Mouse (Mus musculus) intestine, embryonic 15.5 days (tissue): Measurements from ENCODE around the gene Dbil5. TPM values are rescaled to one million over a fixed set of nuclear protein-coding genes. Genes with fewer than 3 reads are reported as not detected.
"Not testable (repeated sequence)": the region's sequence is repeated elsewhere in the genome, so short reads cannot be mapped to it uniquely, and the experiment has no call there.

ENCODE experiments used
- ATAC-seq: fragments of 200-750 bp; cut with Nextera tagmentation; 2 replicates; pipeline ENCODE4 v1.8.0; 2017; ENCODE audit warnings: moderate TSS enrichment, moderate library complexity
- H3K27ac ChIP-seq: fragments of 300-500 bp; sonication (generic); 2 replicates; pipeline ENCODE4 v1.5.1; 2015; ENCODE audit warnings: mild to moderate bottlenecking, inconsistent platforms
- H3K27me3 ChIP-seq: fragments of 300-500 bp; sonication (generic); replicated peaks from 2 replicates; pipeline ENCODE4 v1.6.1; 2015; ENCODE audit warnings: inconsistent platforms
- H3K36me3 ChIP-seq: fragments of 300-500 bp; sonication (generic); 2 replicates; pipeline ENCODE4 v1.6.1; 2015; ENCODE audit warnings: inconsistent platforms
- H3K4me1 ChIP-seq: fragments of 300-500 bp; sonication (generic); replicated peaks from 2 replicates; pipeline ENCODE4 v1.6.1; 2015; ENCODE audit warnings: inconsistent platforms
- H3K4me2 ChIP-seq: fragments of 300-500 bp; sonication (generic); replicated peaks from 2 replicates; pipeline ENCODE4 v1.6.1; 2015; ENCODE audit warnings: mild to moderate bottlenecking, inconsistent platforms
- H3K4me3 ChIP-seq: fragments of 300-500 bp; sonication (generic); replicated peaks from 2 replicates; pipeline ENCODE4 v1.5.1; 2015; ENCODE audit warnings: inconsistent platforms
- H3K9ac ChIP-seq: fragments of 300-500 bp; sonication (generic); 2 replicates; pipeline ENCODE4 v1.6.1; 2015; ENCODE audit warnings: inconsistent platforms
- H3K9me3 ChIP-seq: fragments of 300-500 bp; sonication (generic); 2 replicates; pipeline ENCODE4 v1.6.1; 2016; ENCODE audit warnings: inconsistent platforms
- WGBS: fragments of 180-500 bp; shearing (Covaris S2); methylation state at CpG from one replicate; pipeline ENCODE4 v1.1.7; 2015; 5-methylcytosine and 5-hydroxymethylcytosine counted together
- polyA plus RNA-seq: library from polyadenylated mRNA; unstranded; fragments of >200 nt; fragmentation: Nextera tagmentation; extraction: Ambion mirVana; gene quantifications from 2 replicates; pipeline ENCODE4 v1.2.1, GENCODE M21; 2015

The Dbil5 gene
- polyA plus RNA-seq, 1 experiment from 2014 or later, result 1.2 TPM

DNA sequence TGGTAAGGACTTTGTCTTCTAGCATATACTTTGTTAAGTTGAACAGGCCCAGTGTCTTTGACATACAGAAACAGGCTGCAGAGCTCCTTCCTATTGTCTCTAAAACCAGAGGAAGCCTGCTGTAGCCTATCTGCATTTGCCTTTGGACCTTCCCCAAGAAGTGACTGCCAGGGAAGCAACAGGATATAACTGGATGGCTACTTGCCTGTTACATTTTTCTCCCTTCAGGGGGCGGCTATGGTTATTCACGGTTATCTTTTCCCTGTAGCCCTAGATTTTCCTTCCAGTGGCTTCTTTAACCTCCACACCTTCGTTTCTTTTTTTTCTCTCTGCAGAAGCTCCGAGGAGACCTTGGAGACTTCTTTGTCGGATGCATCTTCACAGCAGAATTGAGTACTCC is 10.6 kb upstream of the Dbil5 start:
- peaks cover 9% of the 10 kb centered on the region; the same call in 1 of the 2 replicates for H3K4me1 ChIP-seq
- no peak overlapping the region for H3K27ac ChIP-seq
- H3K4me3 ChIP-seq, result no peak overlapping the region
- peaks cover 34% of the 10 kb centered on the region for H3K36me3 ChIP-seq
- no peak for ATAC-seq
- 89% methylated on average over 5 of the region's 5 CpGs for WGBS
- no peak overlapping the region for H3K4me2 ChIP-seq
- H3K9me3 ChIP-seq, result no peaks in the 10 kb centered on the region
- no peaks in the 10 kb centered on the region for H3K27me3 ChIP-seq
- no peak overlapping the region for H3K9ac ChIP-seq

DNA sequence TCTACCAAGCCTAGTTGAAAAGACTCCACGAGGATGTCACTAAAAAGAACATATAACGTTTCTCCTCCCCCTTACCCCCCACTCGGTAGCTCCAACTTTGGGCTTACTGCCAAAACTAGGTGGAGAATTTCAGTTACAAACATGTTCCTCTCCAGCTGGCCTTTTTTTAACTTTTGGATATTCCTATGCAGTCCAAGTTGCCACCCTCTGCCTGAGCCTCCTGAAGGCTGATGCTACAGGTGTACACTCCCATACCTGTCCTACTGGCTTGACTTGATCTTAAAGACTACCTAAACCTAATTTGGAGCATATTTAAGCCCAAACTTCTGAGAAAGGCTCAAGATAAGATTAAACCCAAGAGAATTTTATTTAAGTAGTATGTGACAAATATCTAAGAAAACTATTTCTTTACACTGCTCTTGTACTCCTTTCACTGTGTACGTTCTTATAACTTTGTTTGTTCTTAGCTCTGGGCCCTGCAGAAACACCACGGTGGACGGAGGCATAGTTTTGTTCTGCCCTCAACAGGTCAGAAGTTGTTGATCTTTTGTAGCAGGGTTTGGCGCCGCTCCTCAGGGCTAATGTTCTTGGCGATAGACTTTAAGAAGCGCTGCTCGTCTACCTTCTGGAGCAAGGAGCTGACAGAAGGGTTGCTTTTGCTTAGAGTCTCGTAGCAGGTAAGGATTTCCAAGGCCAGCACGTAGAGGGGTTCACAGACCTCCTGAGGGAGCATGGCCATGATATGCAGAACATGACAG is 7.0 kb upstream of the Dbil5 start:
- H3K4me3 ChIP-seq, result no peak overlapping the region
- no peaks in the 10 kb centered on the region for H3K9me3 ChIP-seq
- H3K36me3 ChIP-seq, result peaks cover 42% of the 10 kb centered on the region
- H3K27me3 ChIP-seq, result no peaks in the 10 kb centered on the region
- peaks cover 4% of the 10 kb centered on the region; the same call in 1 of the 2 replicates for H3K4me1 ChIP-seq
- 75% methylated on average over 13 of the region's 13 CpGs for WGBS
- no peak for ATAC-seq
- no peak overlapping the region for H3K27ac ChIP-seq
- H3K4me2 ChIP-seq, result no peak overlapping the region
- H3K9ac ChIP-seq, result no peak overlapping the region

DNA sequence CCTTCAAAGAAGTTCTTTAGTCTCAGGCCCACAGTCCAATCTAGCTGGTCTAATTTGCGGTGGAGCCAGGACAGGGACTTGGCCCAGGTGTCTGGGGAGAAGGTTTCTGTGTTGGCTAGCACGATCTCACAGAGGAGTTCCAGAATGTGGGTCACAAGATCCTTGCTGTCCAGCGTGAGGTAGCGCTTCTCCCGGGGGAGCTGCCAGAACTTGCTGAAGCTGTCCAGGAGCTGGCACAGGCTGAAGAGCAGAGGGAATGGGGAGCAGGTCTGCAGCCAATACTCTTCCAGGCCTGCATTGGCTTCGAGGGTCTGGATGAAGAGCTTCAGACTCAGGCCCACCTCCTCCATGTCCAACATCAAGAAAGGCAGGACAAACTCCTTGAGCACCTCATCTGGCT is 5.8 kb upstream of the Dbil5 start:
- peaks cover 38% of the 10 kb centered on the region for H3K36me3 ChIP-seq
- not testable (repeated sequence) for ATAC-seq, H3K9me3 ChIP-seq, H3K4me3 ChIP-seq, H3K27ac ChIP-seq, H3K9ac ChIP-seq, H3K4me2 ChIP-seq, H3K27me3 ChIP-seq
- peaks cover 13% of the 10 kb centered on the region; the same call in 1 of the 2 replicates for H3K4me1 ChIP-seq
- WGBS, result 90% methylated on average over 5 of the region's 6 CpGs

DNA sequence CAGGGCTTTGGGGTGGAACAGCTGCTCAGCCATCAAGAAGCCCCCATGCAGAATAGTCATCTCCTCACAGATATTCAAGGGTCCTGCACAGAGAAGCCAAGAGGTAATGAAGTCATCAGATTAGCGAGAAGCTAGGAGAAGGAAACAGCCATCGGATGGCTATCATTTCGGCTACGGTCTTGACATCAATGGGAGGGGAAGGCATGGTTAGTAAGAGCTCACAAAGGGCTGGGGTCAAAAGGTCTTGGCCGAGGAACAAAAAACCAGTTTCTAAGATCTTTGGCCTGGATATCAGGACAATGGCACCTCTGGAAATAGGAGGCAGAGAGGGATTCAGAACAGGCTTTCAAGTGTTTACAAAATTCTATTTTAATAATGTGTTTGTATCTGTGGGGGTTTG is 3.6 kb upstream of the Dbil5 start:
- no peaks in the 10 kb centered on the region for H3K9me3 ChIP-seq

DNA sequence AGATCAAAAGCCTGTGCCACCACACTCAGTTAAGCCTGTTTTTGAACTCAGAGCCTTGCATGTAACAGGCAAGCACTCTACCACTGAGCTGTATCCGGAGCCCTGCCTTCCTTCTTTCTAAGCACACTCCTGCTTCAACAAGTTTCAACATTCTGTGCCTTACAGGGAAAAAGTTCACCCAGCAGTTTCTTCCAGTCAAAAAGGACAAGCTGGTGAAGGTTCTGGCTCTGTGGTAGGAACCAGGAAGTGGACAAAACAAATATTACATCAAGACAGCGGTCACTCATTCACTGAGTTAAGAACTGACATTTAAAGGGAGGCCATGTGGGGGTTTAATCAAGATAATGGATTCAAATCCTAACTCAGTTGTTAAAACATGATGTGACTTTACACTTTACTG is 2.4 kb upstream of the Dbil5 start:
- H3K9ac ChIP-seq, result no peak overlapping the region
- whole genome bisulfite sequencing, result 76% methylated on average over 2 of the region's 2 CpGs
- peaks cover 14% of the 10 kb centered on the region; the same call in 1 of the 2 replicates for H3K4me1 ChIP-seq
- H3K4me2 ChIP-seq, result no peak overlapping the region
- no peak for ATAC-seq
- no peak overlapping the region for H3K4me3 ChIP-seq
- H3K9me3 ChIP-seq, result no peaks in the 10 kb centered on the region
- H3K27me3 ChIP-seq, result no peaks in the 10 kb centered on the region
- no peak overlapping the region for H3K27ac ChIP-seq
- H3K36me3 ChIP-seq, result peaks cover 17% of the 10 kb centered on the region

More for the DNA sequence above, 3.6 kb upstream of the Dbil5 start:
- H3K4me1 ChIP-seq, result peaks cover 14% of the 10 kb centered on the region; the same call in 1 of the 2 replicates
- H3K27me3 ChIP-seq, result no peaks in the 10 kb centered on the region
- no peak overlapping the region for H3K4me2 ChIP-seq
- peaks cover 20% of the 10 kb centered on the region for H3K36me3 ChIP-seq
- H3K27ac ChIP-seq, result no peak overlapping the region
- no peak overlapping the region for H3K4me3 ChIP-seq
- no peak overlapping the region for H3K9ac ChIP-seq
- WGBS, result 87% methylated on average over 5 of the region's 5 CpGs
- no peak for ATAC-seq

DNA sequence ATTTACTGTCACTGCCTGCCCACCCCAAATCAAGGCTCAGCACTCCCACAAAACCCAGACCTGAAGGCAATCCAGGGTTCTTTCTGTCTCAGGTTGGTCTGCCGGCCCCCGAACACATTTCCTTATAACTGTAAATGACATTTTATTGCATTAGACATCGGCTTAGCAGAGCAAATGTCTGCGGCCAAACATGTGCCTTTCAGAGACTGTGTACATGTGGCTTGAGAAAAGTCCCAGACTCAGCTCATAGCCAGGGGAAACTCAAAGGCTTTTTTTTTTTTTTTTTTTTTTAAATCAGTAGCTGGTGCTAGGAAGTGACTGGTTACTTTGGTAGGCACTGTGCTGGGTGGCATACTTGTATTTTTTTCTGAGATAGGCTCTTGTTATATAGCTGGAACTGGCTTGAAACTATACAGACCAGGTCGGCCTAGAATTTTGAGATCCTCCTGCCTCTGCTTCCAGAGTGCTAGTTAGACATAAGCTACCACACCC is 1.3 kb upstream of the Dbil5 start:
- H3K27ac ChIP-seq, result peak overlapping the region; percentile 90; the same call in 1 of the 2 replicates
- WGBS, result 78% methylated on average over 5 of the region's 5 CpGs
- no peak overlapping the region for H3K9ac ChIP-seq
- no peak for ATAC-seq
- H3K4me2 ChIP-seq, result peak overlapping the region; percentile 75
- H3K9me3 ChIP-seq, result no peaks in the 10 kb centered on the region
- H3K4me3 ChIP-seq, result peak overlapping the region; percentile 84
- peaks cover 15% of the 10 kb centered on the region for H3K36me3 ChIP-seq
- no peaks in the 10 kb centered on the region for H3K27me3 ChIP-seq
- H3K4me1 ChIP-seq, result peaks cover 11% of the 10 kb centered on the region; the same call in 1 of the 2 replicates

DNA sequence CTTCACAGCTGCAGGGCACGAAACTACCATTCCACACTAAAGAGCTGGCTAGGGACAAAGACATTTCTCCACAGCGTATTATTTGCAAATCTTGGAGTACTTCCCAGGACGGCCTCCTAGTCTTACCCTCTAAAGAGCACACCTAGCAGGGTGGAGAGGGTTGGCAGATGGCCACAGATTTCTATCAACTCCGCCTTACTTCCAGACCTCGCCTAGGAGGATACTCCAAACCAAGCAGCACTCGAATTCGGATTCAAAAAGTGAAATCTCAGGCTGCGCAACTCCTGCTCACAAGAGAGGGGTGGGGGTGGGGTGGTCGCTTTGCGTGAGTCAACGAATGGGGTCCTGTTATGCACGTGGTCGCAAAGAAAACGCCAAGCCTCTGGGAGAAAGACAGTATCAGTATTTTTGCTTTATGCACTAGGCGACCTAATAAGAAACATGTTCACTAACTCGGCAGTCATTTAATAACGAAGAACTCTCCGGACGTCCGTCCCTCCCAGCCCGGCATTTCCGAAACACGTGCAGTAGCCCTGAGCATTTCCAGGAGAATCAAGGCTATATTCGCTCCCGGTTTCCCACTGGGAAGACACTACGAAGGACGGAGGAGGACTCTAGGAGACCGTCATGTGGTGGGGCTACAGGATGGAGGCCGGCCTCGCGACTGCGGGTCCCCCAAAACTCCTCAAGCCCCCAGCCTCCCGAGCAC is 573 bp upstream of the Dbil5 start:
- Histone ChIP-seq H3K36me3 (peaks cover 14% of the 10 kb centered on the region), H3K9me3 (no peaks in the 10 kb centered on the region), H3K4me2 (peak overlapping the region; percentile 75), H3K4me3 (peak overlapping the region; percentile 84), H3K9ac (peak overlapping the region; percentile 94), H3K27me3 (no peaks in the 10 kb centered on the region), H3K27ac (peak overlapping the region; percentile 90), H3K4me1 (peaks cover 11% of the 10 kb centered on the region; the same call in 1 of the 2 replicates)
- WGBS, result 2% methylated on average over 33 of the region's 33 CpGs
- ATAC-seq, result peak; percentile 4

DNA sequence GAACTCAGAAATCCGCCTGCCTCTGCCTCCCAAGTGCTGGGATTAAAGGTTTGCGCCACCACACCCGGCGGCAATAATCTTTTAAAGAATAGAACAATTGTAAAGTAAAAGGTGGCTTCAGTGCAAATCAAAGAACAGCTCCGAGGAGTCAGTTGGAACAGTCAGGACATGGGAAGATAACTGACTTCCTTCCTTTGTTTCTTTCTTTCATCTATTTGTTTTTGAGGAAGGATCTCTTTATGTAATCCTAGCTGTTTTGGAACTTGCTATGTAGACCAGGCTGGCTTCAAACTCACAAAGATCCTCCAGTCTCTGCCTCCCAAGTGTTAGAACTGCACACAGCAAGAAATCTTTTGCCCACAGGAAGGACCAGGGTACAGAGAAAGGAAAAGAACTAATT is 7.2 kb downstream of the Dbil5 start:
- Histone ChIP-seq H3K9ac (no peak overlapping the region), H3K27ac (no peak overlapping the region), H3K4me3 (no peak overlapping the region), H3K9me3 (no peaks in the 10 kb centered on the region), H3K36me3 (peaks cover 13% of the 10 kb centered on the region), H3K4me2 (no peak overlapping the region), H3K4me1 (no peaks in the 10 kb centered on the region), H3K27me3 (no peaks in the 10 kb centered on the region)
- ATAC-seq, result no peak
- WGBS, result 94% methylated on average over 5 of the region's 5 CpGs

DNA sequence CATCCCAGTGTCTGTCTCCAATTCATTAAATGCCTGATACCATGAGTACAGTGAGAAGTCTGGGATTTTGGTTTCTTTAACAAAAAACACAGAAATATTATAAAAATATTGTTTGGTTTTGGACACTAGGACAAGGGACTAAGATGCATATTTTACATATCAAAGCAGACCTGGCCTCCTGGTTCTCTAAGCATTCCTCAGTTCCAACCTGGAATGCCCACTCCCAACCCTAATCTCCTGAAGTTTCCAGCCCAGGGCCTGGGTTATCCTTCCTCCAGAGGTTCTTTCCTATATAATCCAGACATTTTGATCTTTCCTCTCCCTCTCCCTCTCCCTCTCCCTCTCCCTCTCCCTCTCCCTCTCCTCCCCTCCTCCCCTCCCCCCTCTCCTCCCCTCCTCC is 7.6 kb downstream of the Dbil5 start:
- Histone ChIP-seq H3K27ac (no peak overlapping the region), H3K4me3 (no peak overlapping the region), H3K27me3 (no peaks in the 10 kb centered on the region), H3K4me2 (no peak overlapping the region), H3K9ac (no peak overlapping the region), H3K9me3 (no peaks in the 10 kb centered on the region), H3K4me1 (no peaks in the 10 kb centered on the region), H3K36me3 (peaks cover 13% of the 10 kb centered on the region)
- no peak for ATAC-seq

DNA sequence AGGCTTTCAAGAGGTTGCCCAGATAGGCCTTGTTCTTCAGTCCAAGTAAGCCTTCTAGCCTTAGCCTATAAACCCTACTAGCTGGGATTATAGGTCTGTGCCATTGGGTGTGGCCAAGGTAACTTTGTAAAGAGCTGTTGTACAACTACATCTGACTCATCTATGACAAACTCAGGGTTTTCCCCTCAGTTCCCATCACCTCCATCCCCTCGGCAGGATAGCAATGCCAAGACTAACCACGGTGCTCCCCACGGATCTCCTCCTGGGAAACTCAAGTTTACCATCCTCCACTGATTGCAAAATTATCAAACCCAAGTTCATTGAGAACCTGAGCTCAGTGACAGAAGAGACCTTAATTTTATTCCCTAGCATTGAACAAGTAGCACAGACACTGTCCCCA is 18.7 kb downstream of the Dbil5 start:
- Histone ChIP-seq H3K27me3 (no peaks in the 10 kb centered on the region), H3K9ac (no peak overlapping the region), H3K27ac (no peak overlapping the region), H3K4me1 (no peaks in the 10 kb centered on the region), H3K4me2 (no peak overlapping the region), H3K36me3 (peaks cover 33% of the 10 kb centered on the region; the same call in 1 of the 2 replicates), H3K4me3 (no peak overlapping the region), H3K9me3 (no peaks in the 10 kb centered on the region)
- 90% methylated on average over 3 of the region's 3 CpGs for WGBS
- no peak for ATAC-seq

DNA sequence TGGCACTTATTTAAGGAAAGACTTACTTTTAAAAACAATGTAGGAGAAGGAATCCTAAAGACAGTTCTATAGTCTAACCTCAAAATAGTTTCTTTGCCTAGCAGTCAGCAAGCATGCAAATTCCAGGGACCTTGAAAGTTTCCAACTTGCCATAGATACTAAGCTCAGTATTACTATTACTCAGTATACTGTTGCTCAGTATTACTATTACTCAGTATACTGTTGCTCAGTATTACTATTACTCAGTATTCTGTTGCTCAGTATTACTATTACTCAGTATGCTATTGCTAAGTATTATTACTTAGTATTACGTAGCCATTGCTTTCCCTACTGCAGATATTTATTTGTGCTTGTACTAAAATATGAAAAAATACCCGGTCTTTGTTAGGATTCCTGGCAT is 22.3 kb downstream of the Dbil5 start:
- ATAC-seq, result no peak
- Histone ChIP-seq H3K9ac (no peak overlapping the region), H3K36me3 (peaks cover 13% of the 10 kb centered on the region; the same call in 1 of the 2 replicates), H3K9me3 (no peaks in the 10 kb centered on the region), H3K27ac (no peak overlapping the region), H3K27me3 (no peaks in the 10 kb centered on the region), H3K4me1 (peaks cover 11% of the 10 kb centered on the region), H3K4me2 (no peak overlapping the region), H3K4me3 (no peak overlapping the region)
- WGBS, result 94% methylated on average over 2 of the region's 2 CpGs

DNA sequence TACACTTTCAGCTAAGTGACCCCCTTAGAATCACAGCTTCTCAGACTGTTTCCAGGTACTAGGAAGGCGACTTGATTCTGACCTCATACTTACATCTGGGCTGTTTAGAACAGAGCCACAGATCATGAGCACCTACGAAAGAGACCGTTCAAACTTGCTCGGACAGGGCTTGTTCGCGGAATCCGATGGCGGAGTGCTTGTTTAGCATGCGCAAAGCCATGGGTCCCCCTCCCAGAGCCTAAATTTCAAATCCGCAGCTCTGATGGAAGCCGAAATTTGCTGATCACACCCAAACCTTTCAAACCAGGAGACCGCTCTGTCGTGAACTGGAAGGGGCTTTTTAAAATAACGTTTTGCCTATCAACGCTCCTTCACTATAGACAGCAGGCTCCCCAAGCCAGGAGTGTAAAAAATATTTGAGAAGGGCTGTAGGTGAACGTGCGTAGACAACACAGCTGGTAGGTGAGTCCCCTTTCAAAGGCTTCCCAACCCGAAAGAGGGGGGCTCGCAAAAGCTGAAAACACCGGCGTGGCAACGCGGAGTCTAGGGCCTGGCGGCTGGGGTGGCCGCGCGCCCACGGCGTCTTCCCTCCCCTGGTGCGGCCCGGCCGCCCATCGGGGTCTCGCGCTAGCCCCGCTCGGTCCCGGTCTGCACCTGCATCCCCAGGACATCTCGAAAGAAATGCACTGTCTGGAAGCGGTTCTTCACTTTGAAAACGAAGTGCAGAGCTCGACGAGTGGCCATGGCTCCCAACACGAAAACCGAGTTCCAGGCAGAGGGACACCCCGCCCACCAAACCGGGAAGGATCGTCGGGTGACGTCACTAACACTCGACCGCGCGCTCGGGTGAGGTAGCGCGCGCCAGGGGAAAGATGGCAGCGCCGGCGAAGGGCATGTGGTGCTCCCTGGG is 25.7 kb downstream of the Dbil5 start, which contains the start of the genes Mrm3 and Glod4:
Mrm3 (plus strand) TSS at position 815 of the 910 bp plus-strand sequence.
Glod4 (minus strand) TSS at position 825 of the 910 bp plus-strand sequence.
- Histone ChIP-seq H3K4me3 (peak within 1 kb of the TSS; percentile 90), H3K27ac (peak within 1 kb of the TSS; percentile 62; the same call in 1 of the 2 replicates), H3K9ac (peak within 1 kb of the TSS; percentile 81), H3K4me1 (peaks cover 15% of the 10 kb centered on the region), H3K9me3 (no peaks in the 10 kb centered on the region), H3K27me3 (no peaks in the 10 kb centered on the region), H3K36me3 (no peaks in the 10 kb centered on the region), H3K4me2 (peak within 1 kb of the TSS; percentile 77)
- peak; percentile 95 for ATAC-seq
- under 1% methylated on average over 61 of the region's 61 CpGs for WGBS
